In the genomic region with DNA sequence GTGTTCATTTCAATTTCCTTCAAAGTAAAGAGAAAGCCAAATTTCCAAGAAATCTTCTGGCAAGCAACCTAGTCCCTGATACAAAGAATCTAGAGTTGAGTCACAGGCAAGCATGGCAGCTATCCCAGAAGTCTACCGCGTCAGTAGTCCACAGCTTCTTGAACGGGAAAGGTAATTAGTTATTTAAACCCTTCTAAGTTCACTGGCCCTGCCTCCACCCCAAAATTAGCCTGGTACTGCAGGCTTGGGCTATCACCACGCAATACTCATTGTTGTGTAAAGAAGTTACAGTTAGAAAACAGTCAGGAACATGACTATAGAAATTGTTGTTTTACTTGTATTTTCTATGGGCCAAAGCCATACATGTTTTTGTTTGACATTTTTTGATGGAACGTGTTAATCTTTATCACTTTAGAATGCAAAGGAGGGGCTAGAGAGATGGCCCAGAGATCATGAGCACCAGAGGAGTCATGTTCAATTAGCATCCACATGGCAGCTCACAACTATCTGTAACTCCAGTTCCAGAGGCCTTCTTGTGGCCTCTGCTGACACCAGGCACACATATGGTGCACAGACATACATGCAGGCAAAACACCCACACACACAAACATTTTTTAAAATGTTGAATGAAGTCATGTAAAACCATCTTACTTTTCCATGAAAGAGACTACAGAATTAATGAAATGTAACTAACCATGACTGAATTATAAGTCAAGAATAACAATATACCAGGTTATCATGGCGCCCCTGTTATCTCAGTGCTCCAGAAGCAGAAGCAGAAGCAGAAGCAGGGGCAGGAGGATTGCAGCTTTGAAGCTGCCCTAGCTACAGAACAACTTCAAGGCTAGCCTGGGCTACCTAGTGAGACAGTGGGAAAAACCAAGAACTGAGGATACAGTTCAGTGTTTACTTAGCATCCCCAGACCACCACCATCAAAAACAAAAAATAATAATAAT, we compare ENCODE assay signal across 12 mouse cellular contexts. TPM values are rescaled to one million over a fixed set of nuclear protein-coding genes. Genes with fewer than 3 reads are reported as not detected.
A peak's percentile ranks its signal among the peaks of the same experiment; 100 is the strongest.
DNase-seq lines count a peak whose midpoint lies in the region; ATAC-seq lines count a peak whose summit lies in the region.
"Had no signal": no experiment of that assay in that cellular context is flagged by ENCODE, and none has a peak within 500 bp of the region (broad histone marks: within the 10 kb centered on the region; RNA-seq: fewer than 3 reads in every experiment).

No protein-coding gene starts in this region.

- H3K27ac ChIP-seq in liver, embryonic 12.5 days: no peak overlapping the region
- H3K27ac ChIP-seq in midbrain, embryonic 14.5 days (replicated peaks; ENCODE audit: low read depth, low read length): peak overlapping the region; percentile 41; the same call in 1 of the 2 replicates
- H3K27ac ChIP-seq: stomach, embryonic 15.5 days had no signal

- no peak overlapping the region for H3K4me3 ChIP-seq in liver, embryonic 12.5 days
- H3K4me3 ChIP-seq in midbrain, embryonic 14.5 days (replicated peaks; ENCODE audit: low read depth, low read length): no peak overlapping the region
- H3K4me3 ChIP-seq: heart, embryonic 10.5 days; megakaryocyte, embryonic 14.5 days; stomach, embryonic 15.5 days had no signal

- 79% methylated on average over 6 of the region's 6 CpGs for WGBS in liver, embryonic 12.5 days (ENCODE audit: insufficient replicate concordance)
- WGBS in midbrain, embryonic 14.5 days: 81% methylated on average over 6 of the region's 6 CpGs

- ATAC-seq in frontal cortex, adult (ENCODE audit: low TSS enrichment): peak; percentile 64
- peak; percentile 73 for ATAC-seq in liver, embryonic 12.5 days
- ATAC-seq in midbrain, embryonic 14.5 days (ENCODE audit: low FRiP score, low TSS enrichment): no peak; the same call in 1 of the 2 replicates

- no peak overlapping the region for H3K9ac ChIP-seq in liver, embryonic 12.5 days
- no peak overlapping the region for H3K9ac ChIP-seq in midbrain, embryonic 14.5 days (replicated peaks; ENCODE audit: low read length)
- H3K9ac ChIP-seq: stomach, embryonic 15.5 days had no signal

- no peak for DNase-seq in frontal cortex, postnatal 10 days (ENCODE audit: low spot score in 2 of 2)
- DNase-seq in liver: no peak
- DNase-seq in adipocyte (ENCODE audit: low spot score): peak; percentile 81
- no peak for DNase-seq in midbrain, embryonic 14.5 days
- DNase-seq in cerebellum, adult 11 months: no peak
- DNase-seq in embryo, embryonic 10.5 days (ENCODE audit: low spot score): no peak
- DNase-seq: cerebellum, adult 2 months had no signal

- H3K36me3 ChIP-seq in liver, embryonic 12.5 days: peaks cover 67% of the 10 kb centered on the region
- H3K36me3 ChIP-seq in midbrain, embryonic 14.5 days (ENCODE audit: control insufficient read depth, insufficient read depth, low read length): peaks cover 51% of the 10 kb centered on the region

- peaks cover 21% of the 10 kb centered on the region for H3K4me1 ChIP-seq in liver, embryonic 12.5 days
- H3K4me1 ChIP-seq in midbrain, embryonic 14.5 days (ENCODE audit: control insufficient read depth, insufficient read depth, low read length): no peaks in the 10 kb centered on the region
- H3K4me1 ChIP-seq: stomach, embryonic 15.5 days had no signal

- no peaks in the 10 kb centered on the region for H3K27me3 ChIP-seq in liver, embryonic 12.5 days (replicated peaks)
- H3K27me3 ChIP-seq in midbrain, embryonic 14.5 days (ENCODE audit: control insufficient read depth, insufficient read depth, low read length): no peaks in the 10 kb centered on the region
- H3K27me3 ChIP-seq: megakaryocyte, embryonic 14.5 days; stomach, embryonic 15.5 days had no signal

- H3K9me3 ChIP-seq in liver, embryonic 12.5 days (replicated peaks): no peaks in the 10 kb centered on the region
- H3K9me3 ChIP-seq in midbrain, embryonic 14.5 days (ENCODE audit: control insufficient read depth, low read length): no peaks in the 10 kb centered on the region
- H3K9me3 ChIP-seq: heart, embryonic 10.5 days; megakaryocyte, embryonic 14.5 days; stomach, embryonic 15.5 days had no signal

- H3K4me2 ChIP-seq in liver, embryonic 12.5 days: no peak overlapping the region
- H3K4me2 ChIP-seq in midbrain, embryonic 14.5 days (ENCODE audit: low read length): no peak overlapping the region
- H3K4me2 ChIP-seq: stomach, embryonic 15.5 days had no signal

RNA-seq across cellular contexts. Expression of gene Slc30a7, which starts 57.0 kb away (rescaled TPM):
- polyA plus RNA-seq in liver, embryonic 12.5 days (2016; fragmentation: Nextera tagmentation; extraction: Ambion mirVana): 13.4 and 14.2 TPM in 2 replicates
- polyA plus RNA-seq in midbrain, embryonic 14.5 days (2014; fragmentation: Nextera tagmentation; extraction: Ambion mirVana): 19.6 and 26.8 TPM in 2 replicates

RNA-seq across cellular contexts. Expression of gene Extl2, which starts 57.1 kb away (rescaled TPM):
- polyA plus RNA-seq in liver, embryonic 12.5 days (2016; fragmentation: Nextera tagmentation; extraction: Ambion mirVana): 6.3 and 7.2 TPM in 2 replicates
- polyA plus RNA-seq in midbrain, embryonic 14.5 days (2014; fragmentation: Nextera tagmentation; extraction: Ambion mirVana): 28.5 and 32.8 TPM in 2 replicates
